Mouse (Mus musculus): ENCODE measurements around the gene Ppt2. TPM values are rescaled to one million over a fixed set of nuclear protein-coding genes. Genes with fewer than 3 reads are reported as not detected.

Ppt2 gene
- total and polyA plus RNA-seq, 2 experiments from 2014 or later, result 20.2 to 27.2 TPM

GRCm38 (mm10) chr17:34567311-34567710 is 61.0 kb downstream of the Ppt2 start:
- ATAC-seq (no peak), DNase-seq (no peak)
- TF ChIP-seq CTCF (IDR thresholded peaks at IDR 0.05; ENCODE audit: low read depth), result no peak
- no peaks in the 10 kb centered on the region for H3K9me3 ChIP-seq (ENCODE audit: low read length)
- no peak overlapping the region for H3K4me3 ChIP-seq (ENCODE audit: low read depth, low read length)
- 68% methylated on average over 9 of the region's 9 CpGs for WGBS
- no peaks in the 10 kb centered on the region for H3K36me3 ChIP-seq (ENCODE audit: insufficient read depth)
- no peak overlapping the region for H3K4me2 ChIP-seq (ENCODE audit: low read depth)
- no peaks in the 10 kb centered on the region for H3K4me1 ChIP-seq (ENCODE audit: insufficient read depth)
- H3K27ac ChIP-seq (ENCODE audit: low read depth, low read length), result no peak overlapping the region
- no peak overlapping the region for H3K9ac ChIP-seq
- H3K27me3 ChIP-seq (ENCODE audit: insufficient read depth, low read length), result no peaks in the 10 kb centered on the region

Other genes with a start within 250 kb of the Ppt2 start
- gene BC051142, start 229.7 kb downstream of the Ppt2 start, total RNA-seq (2014; rRNA removed), result 6.5 and 9.0 TPM in 2 replicates
- gene BC051142, start 229.7 kb downstream of the Ppt2 start, polyA plus RNA-seq (2015; fragmentation: Nextera tagmentation; extraction: Ambion mirVana), result 4.4 and 5.5 TPM in 2 replicates
- not detected in 2 replicates for gene Btnl4, start 151.2 kb downstream of the Ppt2 start, total RNA-seq (2014; rRNA removed)
- not detected in 2 replicates for gene Btnl4, start 151.2 kb downstream of the Ppt2 start, polyA plus RNA-seq (2015; fragmentation: Nextera tagmentation; extraction: Ambion mirVana)
- gene Btnl6, start 111.2 kb downstream of the Ppt2 start, total RNA-seq (2014; rRNA removed), result not detected in 2 replicates
- not detected in 2 replicates for gene Btnl6, start 111.2 kb downstream of the Ppt2 start, polyA plus RNA-seq (2015; fragmentation: Nextera tagmentation; extraction: Ambion mirVana)
- gene Notch4, start 64.2 kb downstream of the Ppt2 start, total RNA-seq (2014; rRNA removed), result 2.8 and 16.0 TPM in 2 replicates
- gene Notch4, start 64.2 kb downstream of the Ppt2 start, polyA plus RNA-seq (2015; fragmentation: Nextera tagmentation; extraction: Ambion mirVana), result 3.8 and 5.5 TPM in 2 replicates
- gene Gpsm3, start 38.7 kb downstream of the Ppt2 start, total RNA-seq (2014; rRNA removed), result 1.2 and 2.4 TPM in 2 replicates
- gene Gpsm3, start 38.7 kb downstream of the Ppt2 start, polyA plus RNA-seq (2015; fragmentation: Nextera tagmentation; extraction: Ambion mirVana), result 4.2 and 4.6 TPM in 2 replicates
- 56.7 and 75.2 TPM in 2 replicates for gene Pbx2, start 37.2 kb downstream of the Ppt2 start, total RNA-seq (2014; rRNA removed)
- 3.9 and 5.9 TPM in 2 replicates for gene Pbx2, start 37.2 kb downstream of the Ppt2 start, polyA plus RNA-seq (2015; fragmentation: Nextera tagmentation; extraction: Ambion mirVana)
- 1.8 and 2.8 TPM in 2 replicates for gene Ager, start 30.6 kb downstream of the Ppt2 start, total RNA-seq (2014; rRNA removed)
- 0.92 and 1.2 TPM in 2 replicates for gene Ager, start 30.6 kb downstream of the Ppt2 start, polyA plus RNA-seq (2015; fragmentation: Nextera tagmentation; extraction: Ambion mirVana)
- 39.0 and 45.3 TPM in 2 replicates for gene Rnf5, start 24.8 kb downstream of the Ppt2 start, total RNA-seq (2014; rRNA removed)
- 245 and 252 TPM in 2 replicates for gene Rnf5, start 24.8 kb downstream of the Ppt2 start, polyA plus RNA-seq (2015; fragmentation: Nextera tagmentation; extraction: Ambion mirVana)
- gene Agpat1, start 24.2 kb downstream of the Ppt2 start, total RNA-seq (2014; rRNA removed), result 187 and 217 TPM in 2 replicates
- gene Agpat1, start 24.2 kb downstream of the Ppt2 start, polyA plus RNA-seq (2015; fragmentation: Nextera tagmentation; extraction: Ambion mirVana), result 88.5 and 104 TPM in 2 replicates
- gene Egfl8, start 12.5 kb downstream of the Ppt2 start, total RNA-seq (2014; rRNA removed), result 2.7 and 3.2 TPM in 2 replicates
- 3.8 and 4.8 TPM in 2 replicates for gene Egfl8, start 12.5 kb downstream of the Ppt2 start, polyA plus RNA-seq (2015; fragmentation: Nextera tagmentation; extraction: Ambion mirVana)
- gene Prrt1, start 1.0 kb upstream of the Ppt2 start, total RNA-seq (2014; rRNA removed), result 7.8 and 11.4 TPM in 2 replicates
- 12.2 and 15.1 TPM in 2 replicates for gene Prrt1, start 1.0 kb upstream of the Ppt2 start, polyA plus RNA-seq (2015; fragmentation: Nextera tagmentation; extraction: Ambion mirVana)
- gene Fkbpl, start 16.3 kb upstream of the Ppt2 start, total RNA-seq (2014; rRNA removed), result 9.6 and 19.9 TPM in 2 replicates
- gene Fkbpl, start 16.3 kb upstream of the Ppt2 start, polyA plus RNA-seq (2015; fragmentation: Nextera tagmentation; extraction: Ambion mirVana), result 8.2 and 11.4 TPM in 2 replicates
- 39.9 and 43.7 TPM in 2 replicates for gene Atf6b, start 18.6 kb upstream of the Ppt2 start, total RNA-seq (2014; rRNA removed)
- gene Atf6b, start 18.6 kb upstream of the Ppt2 start, polyA plus RNA-seq (2015; fragmentation: Nextera tagmentation; extraction: Ambion mirVana), result 86.1 and 86.4 TPM in 2 replicates
- gene Tnxb, start 42.0 kb upstream of the Ppt2 start, total RNA-seq (2014; rRNA removed), result 1.0 and 1.7 TPM in 2 replicates
- gene Tnxb, start 42.0 kb upstream of the Ppt2 start, polyA plus RNA-seq (2015; fragmentation: Nextera tagmentation; extraction: Ambion mirVana), result 0.08 and 0.16 TPM in 2 replicates
- 1.5 and 1.6 TPM in 2 replicates for gene C4b, start 115.4 kb upstream of the Ppt2 start, total RNA-seq (2014; rRNA removed)
- 0.59 and 0.75 TPM in 2 replicates for gene C4b, start 115.4 kb upstream of the Ppt2 start, polyA plus RNA-seq (2015; fragmentation: Nextera tagmentation; extraction: Ambion mirVana)
- not detected in 2 replicates for gene Cyp21a1, start 176.1 kb upstream of the Ppt2 start, total RNA-seq (2014; rRNA removed)
- gene Cyp21a1, start 176.1 kb upstream of the Ppt2 start, polyA plus RNA-seq (2015; fragmentation: Nextera tagmentation; extraction: Ambion mirVana), result not detected in 2 replicates
- gene Stk19, start 208.4 kb upstream of the Ppt2 start, total RNA-seq (2014; rRNA removed), result 41.9 and 55.6 TPM in 2 replicates
- 55.7 and 61.1 TPM in 2 replicates for gene Stk19, start 208.4 kb upstream of the Ppt2 start, polyA plus RNA-seq (2015; fragmentation: Nextera tagmentation; extraction: Ambion mirVana)
- 40.0 and 46.0 TPM in 2 replicates for gene Dxo, start 208.5 kb upstream of the Ppt2 start, total RNA-seq (2014; rRNA removed)
- 56.0 and 57.8 TPM in 2 replicates for gene Dxo, start 208.5 kb upstream of the Ppt2 start, polyA plus RNA-seq (2015; fragmentation: Nextera tagmentation; extraction: Ambion mirVana)
- 91.8 and 97.7 TPM in 2 replicates for gene Skiv2l, start 221.7 kb upstream of the Ppt2 start, total RNA-seq (2014; rRNA removed)
- 36.9 and 42.8 TPM in 2 replicates for gene Skiv2l, start 221.7 kb upstream of the Ppt2 start, polyA plus RNA-seq (2015; fragmentation: Nextera tagmentation; extraction: Ambion mirVana)
- gene Nelfe, start 221.9 kb upstream of the Ppt2 start, total RNA-seq (2014; rRNA removed), result 32.0 and 56.2 TPM in 2 replicates
- 49.6 and 54.6 TPM in 2 replicates for gene Nelfe, start 221.9 kb upstream of the Ppt2 start, polyA plus RNA-seq (2015; fragmentation: Nextera tagmentation; extraction: Ambion mirVana)
- gene Cfb, start 234.0 kb upstream of the Ppt2 start, total RNA-seq (2014; rRNA removed), result 0.67 and 1.4 TPM in 2 replicates
- 1.0 and 1.7 TPM in 2 replicates for gene Cfb, start 234.0 kb upstream of the Ppt2 start, polyA plus RNA-seq (2015; fragmentation: Nextera tagmentation; extraction: Ambion mirVana)